Mouse (Mus musculus) liver, embryonic 16.5 days (tissue): ENCODE measurements around the gene Fbxl13. TPM values are rescaled to one million over a fixed set of nuclear protein-coding genes. Genes with fewer than 3 reads are reported as not detected.

Experiments used
- ATAC-seq: fragments of 200-750 bp; cut with Nextera tagmentation; 2 replicates; pipeline ENCODE4 v1.8.0; 2017; ENCODE audit warnings: low read depth, mild to moderate bottlenecking, moderate number of reproducible peaks, moderate library complexity
- H3K27ac ChIP-seq: fragments of 300-500 bp; sonication (generic); 2 replicates; pipeline ENCODE4 v1.5.1; 2014; ENCODE audit warnings: mild to moderate bottlenecking, low read length
- H3K27me3 ChIP-seq: fragments of 300-500 bp; sonication (generic); 2 replicates; pipeline ENCODE4 v1.6.1; 2014; ENCODE audit warnings: low read depth, low read length, mixed read lengths; ENCODE audit not compliant: control insufficient read depth, insufficient read depth
- H3K36me3 ChIP-seq: fragments of 300-500 bp; sonication (generic); 2 replicates; pipeline ENCODE4 v1.6.1; 2014; ENCODE audit warnings: mild to moderate bottlenecking; ENCODE audit not compliant: control insufficient read depth, insufficient read depth
- H3K4me1 ChIP-seq: fragments of 300-500 bp; sonication (generic); 2 replicates; pipeline ENCODE4 v1.6.1; 2014; ENCODE audit warnings: low read depth, low read length, mixed read lengths; ENCODE audit not compliant: control insufficient read depth
- H3K4me2 ChIP-seq: fragments of 300-500 bp; sonication (generic); 2 replicates; pipeline ENCODE4 v1.6.1; 2014; ENCODE audit warnings: low read depth, low read length, mixed read lengths
- H3K4me3 ChIP-seq: fragments of 300-500 bp; sonication (generic); 2 replicates; pipeline ENCODE4 v1.5.1; 2014; ENCODE audit warnings: low read depth, mild to moderate bottlenecking, low read length
- H3K9ac ChIP-seq: fragments of 300-500 bp; sonication (generic); 2 replicates; pipeline ENCODE4 v1.6.1; 2014; ENCODE audit warnings: low read depth, low read length
- H3K9me3 ChIP-seq: fragments of 300-500 bp; sonication (generic); replicated peaks from 2 replicates; pipeline ENCODE4 v1.6.1; 2016; ENCODE audit warnings: low read length; ENCODE audit not compliant: control insufficient read depth
- WGBS: fragments of 180-500 bp; shearing (Covaris S2); extraction: QIAGEN DNeasy Blood & Tissue Kit; methylation state at CpG from one replicate; pipeline ENCODE4 v1.1.7; 2014; ENCODE audit not compliant: insufficient replicate concordance; 5-methylcytosine and 5-hydroxymethylcytosine counted together
- polyA plus RNA-seq: library from polyadenylated mRNA; unstranded; fragments of >200 nt; fragmentation: Nextera tagmentation; extraction: Ambion mirVana; gene quantifications from 2 replicates; pipeline ENCODE4 v1.2.1, GENCODE M21; 2015

Fbxl13 gene
- polyA plus RNA-seq, 1 experiment from 2014 or later, result 0.11 TPM

DNA sequence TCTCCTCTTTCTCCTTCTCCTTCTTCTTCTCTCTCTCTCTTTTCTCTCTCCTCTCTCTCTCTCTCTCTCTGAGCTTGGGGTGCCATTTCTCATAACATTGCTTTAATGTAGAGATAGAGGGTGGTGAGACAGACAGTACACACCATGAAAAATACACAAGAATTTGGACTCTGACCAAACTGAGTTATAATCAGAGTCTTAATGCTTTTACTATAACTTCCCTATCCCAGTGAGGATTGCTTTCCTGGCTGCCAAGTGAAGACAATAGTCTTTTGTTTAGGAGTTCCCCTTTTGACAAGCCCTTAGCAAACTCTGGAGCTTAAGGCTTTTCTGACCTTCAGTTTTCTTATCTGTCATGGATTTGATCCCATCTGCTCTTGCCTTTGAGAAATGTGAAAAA, 100.2 kb downstream of the Fbxl13 start:
- no peak overlapping the region for H3K27ac ChIP-seq
- H3K9me3 ChIP-seq, result no peaks in the 10 kb centered on the region
- H3K4me1 ChIP-seq, result no peaks in the 10 kb centered on the region
- H3K36me3 ChIP-seq, result no peaks in the 10 kb centered on the region
- no peak overlapping the region for H3K9ac ChIP-seq
- H3K4me2 ChIP-seq, result no peak overlapping the region
- ATAC-seq, result no peak
- H3K4me3 ChIP-seq, result no peak overlapping the region
- H3K27me3 ChIP-seq, result no peaks in the 10 kb centered on the region

DNA sequence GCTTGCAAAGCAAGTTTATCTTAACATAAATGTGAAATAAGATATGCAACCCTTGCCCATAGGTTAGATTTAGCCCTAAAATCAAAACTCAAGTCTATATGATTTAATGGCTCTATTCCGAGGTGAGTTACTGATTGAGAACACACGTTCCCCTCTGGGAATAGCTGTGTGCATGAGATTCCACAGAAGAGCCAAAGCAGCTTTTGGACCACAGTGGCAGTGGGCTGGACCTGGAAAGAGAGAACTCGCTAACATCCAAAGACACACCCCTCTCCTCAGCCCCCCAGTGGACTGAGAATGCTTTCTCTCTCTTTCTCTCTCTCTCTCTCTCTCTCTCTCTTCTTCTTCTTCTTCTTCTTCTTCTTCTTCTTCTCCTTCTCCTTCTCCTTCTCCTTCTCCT, 100.6 kb downstream of the Fbxl13 start:
- Histone ChIP-seq H3K9ac (no peak overlapping the region), H3K4me1 (no peaks in the 10 kb centered on the region), H3K4me3 (no peak overlapping the region), H3K4me2 (no peak overlapping the region), H3K36me3 (no peaks in the 10 kb centered on the region), H3K27me3 (no peaks in the 10 kb centered on the region), H3K27ac (no peak overlapping the region), H3K9me3 (no peaks in the 10 kb centered on the region)
- ATAC-seq, result no peak
- WGBS, result 49% methylated on average over 3 of the region's 3 CpGs

DNA sequence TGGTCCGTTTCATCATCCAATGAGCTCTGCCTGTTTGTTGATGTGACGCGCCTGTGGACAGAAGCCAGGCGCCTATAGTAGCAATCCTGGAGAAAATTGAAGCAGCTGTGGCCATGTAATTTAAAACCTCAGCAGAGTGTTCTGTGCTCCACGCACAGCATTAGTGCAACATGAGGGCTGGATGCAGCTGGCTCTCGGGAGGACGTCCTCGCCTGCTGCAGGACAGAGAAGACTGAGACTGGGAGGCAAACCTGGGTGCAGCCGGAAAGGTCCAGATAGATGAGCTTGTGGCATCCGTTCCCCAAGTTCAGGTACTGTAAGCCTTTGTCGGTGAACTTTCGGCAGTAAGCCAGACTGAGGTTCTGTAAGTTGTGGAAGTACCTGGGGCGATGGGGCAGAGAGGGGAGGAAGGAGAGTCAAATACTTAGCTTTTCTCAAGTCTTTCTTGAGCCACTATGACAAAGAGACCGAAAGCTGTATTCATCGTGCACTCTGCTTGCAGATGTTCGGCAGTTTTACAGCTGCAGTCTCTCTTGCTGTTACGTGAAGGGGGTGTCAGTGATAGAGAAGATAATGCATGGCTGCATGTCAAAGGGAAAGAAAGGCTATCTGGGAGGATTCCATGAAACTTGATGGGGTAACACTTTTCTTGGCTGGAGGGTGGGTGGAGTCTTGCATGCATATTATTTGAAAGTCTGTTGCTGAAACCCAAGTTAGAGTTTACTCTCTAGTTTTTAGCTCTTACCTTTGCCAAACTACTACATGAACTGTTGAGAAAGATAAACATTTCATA, 101.8 kb downstream of the Fbxl13 start, which contains the start of gene Lrrc17:
Gene Lrrc17, plus strand, starts transcription at position 151 of the 793 bp plus-strand sequence.
- Histone ChIP-seq H3K9ac (no peak within 1 kb of the TSS), H3K9me3 (no peaks in the 10 kb centered on the region), H3K27ac (no peak within 1 kb of the TSS), H3K4me2 (no peak within 1 kb of the TSS), H3K4me3 (no peak within 1 kb of the TSS), H3K36me3 (no peaks in the 10 kb centered on the region), H3K4me1 (no peaks in the 10 kb centered on the region), H3K27me3 (no peaks in the 10 kb centered on the region)
- no peak for ATAC-seq
- 61% methylated on average over 17 of the region's 17 CpGs for WGBS

DNA sequence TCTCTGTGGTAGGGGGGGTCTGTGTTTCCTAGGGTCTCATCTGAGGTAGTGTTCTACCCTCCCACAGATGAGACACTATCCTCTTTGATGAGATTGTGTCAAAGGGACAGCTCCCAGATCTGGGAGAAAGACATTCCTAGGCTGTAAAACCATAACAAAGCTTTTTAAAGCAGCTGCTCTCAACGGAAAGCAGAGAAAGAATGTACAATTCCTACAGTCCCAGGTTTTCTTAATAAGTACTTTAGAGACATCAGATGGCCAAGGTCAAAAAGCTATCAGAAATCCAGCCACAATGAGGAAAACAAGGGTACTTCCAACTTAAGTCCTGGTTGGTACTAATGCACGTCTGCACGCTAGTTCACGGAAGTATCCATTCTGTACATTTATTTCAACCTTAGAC, 103.2 kb downstream of the Fbxl13 start:
- ATAC-seq, result no peak
- H3K27me3 ChIP-seq, result no peaks in the 10 kb centered on the region
- H3K36me3 ChIP-seq, result no peaks in the 10 kb centered on the region
- no peaks in the 10 kb centered on the region for H3K9me3 ChIP-seq
- H3K4me3 ChIP-seq, result no peak overlapping the region
- H3K4me1 ChIP-seq, result no peaks in the 10 kb centered on the region
- no peak overlapping the region for H3K4me2 ChIP-seq
- no peak overlapping the region for H3K9ac ChIP-seq
- WGBS, result 75% methylated on average over 4 of the region's 4 CpGs
- no peak overlapping the region for H3K27ac ChIP-seq

DNA sequence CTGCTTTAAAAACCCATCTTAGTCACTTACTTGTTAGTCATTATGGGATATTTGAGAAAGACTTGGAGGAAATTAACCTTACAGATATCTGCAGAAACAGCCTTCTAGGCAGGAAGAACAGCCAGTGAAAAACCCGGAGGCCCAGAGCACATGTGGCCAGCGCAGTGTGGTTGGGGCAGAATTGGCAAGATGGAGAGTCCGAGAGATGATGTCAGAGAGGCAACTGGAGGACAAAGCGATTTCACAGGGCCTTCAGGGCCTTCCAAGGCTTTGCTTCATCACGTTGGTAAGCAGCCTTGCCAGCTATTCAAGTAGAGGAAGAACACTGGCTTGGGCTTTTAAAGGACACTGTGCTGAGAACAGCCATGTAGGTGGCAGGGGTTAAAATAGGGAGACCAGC, 112.5 kb downstream of the Fbxl13 start:
- Histone ChIP-seq H3K9me3 (no peaks in the 10 kb centered on the region), H3K27me3 (no peaks in the 10 kb centered on the region), H3K4me3 (no peak overlapping the region), H3K9ac (no peak overlapping the region), H3K4me2 (no peak overlapping the region), H3K4me1 (no peaks in the 10 kb centered on the region), H3K27ac (no peak overlapping the region), H3K36me3 (no peaks in the 10 kb centered on the region)
- WGBS, result 69% methylated on average over 5 of the region's 5 CpGs
- no peak for ATAC-seq

DNA sequence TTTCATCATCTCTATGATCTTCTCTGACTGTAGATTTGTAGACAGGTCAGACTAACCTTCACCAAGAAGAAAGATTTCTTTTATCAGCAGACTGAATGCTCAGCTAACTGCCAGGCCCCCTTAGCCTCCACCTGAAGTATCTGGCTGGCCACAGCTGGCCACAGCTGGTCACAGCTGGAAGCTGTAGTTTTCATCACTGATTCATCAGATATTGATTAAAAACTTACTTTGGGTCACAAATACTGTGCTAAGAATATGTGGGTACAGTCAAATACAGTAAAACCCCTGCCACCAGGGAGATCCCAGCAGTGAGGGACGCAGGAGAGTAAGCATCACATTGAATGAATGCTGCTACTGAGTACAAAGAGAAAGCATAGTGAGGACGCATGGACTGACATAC, 113.3 kb downstream of the Fbxl13 start:
- H3K27ac ChIP-seq, result no peak overlapping the region
- no peak for ATAC-seq
- WGBS, result 65% methylated on average over 2 of the region's 2 CpGs
- no peak overlapping the region for H3K9ac ChIP-seq
- no peak overlapping the region for H3K4me3 ChIP-seq
- no peaks in the 10 kb centered on the region for H3K9me3 ChIP-seq
- no peaks in the 10 kb centered on the region for H3K4me1 ChIP-seq
- no peak overlapping the region for H3K4me2 ChIP-seq
- H3K27me3 ChIP-seq, result no peaks in the 10 kb centered on the region
- H3K36me3 ChIP-seq, result no peaks in the 10 kb centered on the region

DNA sequence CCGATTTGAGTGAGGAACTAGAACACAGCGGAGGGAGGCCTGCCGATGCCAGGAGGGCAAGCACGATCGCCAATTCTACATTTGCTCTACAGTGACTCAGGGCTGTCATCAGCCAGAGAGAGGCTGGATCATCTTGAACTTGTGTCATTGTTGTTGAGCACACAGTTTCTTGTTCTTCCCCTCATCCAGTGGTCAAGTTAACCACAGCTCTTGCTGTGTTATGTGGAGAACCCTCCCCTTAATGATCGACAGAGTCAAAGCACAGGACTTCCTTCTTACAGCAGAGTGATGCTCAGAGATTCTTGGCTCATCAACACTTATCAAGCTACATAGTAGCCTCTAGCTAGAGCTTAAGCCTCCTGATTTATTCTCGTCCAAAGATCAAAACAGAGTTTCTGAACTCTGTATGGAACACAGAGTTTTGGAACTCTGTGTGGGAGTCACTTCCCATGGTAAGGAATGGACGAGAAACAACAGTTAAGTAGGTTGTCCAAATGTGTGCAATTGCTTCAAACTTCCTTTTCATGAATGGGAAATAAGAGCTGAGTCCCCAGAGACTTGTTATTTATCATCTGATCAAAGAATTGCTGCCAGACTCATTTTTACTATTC, 116.2 kb downstream of the Fbxl13 start:
- Histone ChIP-seq H3K36me3 (no peaks in the 10 kb centered on the region), H3K4me3 (no peak overlapping the region), H3K4me2 (no peak overlapping the region), H3K4me1 (no peaks in the 10 kb centered on the region), H3K9ac (no peak overlapping the region), H3K27ac (no peak overlapping the region), H3K27me3 (no peaks in the 10 kb centered on the region), H3K9me3 (no peaks in the 10 kb centered on the region)
- ATAC-seq, result no peak
- 65% methylated on average over 8 of the region's 8 CpGs for WGBS

DNA sequence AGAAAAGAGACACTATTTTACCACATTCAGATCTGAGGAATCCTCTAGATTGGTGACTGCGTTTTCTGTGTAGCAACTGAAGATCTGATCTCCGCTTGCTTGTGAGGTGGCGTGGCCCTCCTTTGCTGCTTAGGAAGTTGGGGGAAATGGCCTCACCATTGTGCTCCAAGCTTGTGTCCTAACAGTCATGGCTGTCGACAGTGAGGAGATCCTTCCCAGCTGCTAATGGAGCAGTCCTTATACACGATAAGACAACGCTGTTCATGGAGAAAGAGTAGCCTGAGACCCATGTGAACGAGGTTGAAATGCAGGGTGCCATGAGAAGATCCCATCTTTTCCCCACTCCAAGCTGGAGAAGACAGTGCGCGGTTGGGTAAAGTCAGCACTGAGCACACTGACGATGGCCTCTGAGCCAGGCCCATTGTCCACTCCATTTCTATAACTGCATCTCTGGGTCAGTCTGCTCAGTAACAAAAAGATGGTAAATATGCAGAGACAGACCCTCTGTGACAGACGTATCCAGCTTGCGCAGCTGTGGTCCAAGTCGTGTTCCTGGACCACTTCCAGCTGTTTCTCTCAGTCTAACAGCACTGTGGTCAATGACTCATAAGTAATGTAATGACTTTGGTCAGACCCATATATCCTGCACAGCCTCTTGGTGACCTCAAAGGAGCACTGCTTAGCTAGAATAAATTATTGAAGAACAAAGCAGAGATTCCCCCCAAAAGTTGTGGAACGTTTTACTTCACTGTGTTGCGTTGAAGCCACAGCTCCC, 117.2 kb downstream of the Fbxl13 start:
- Histone ChIP-seq H3K9ac (no peak overlapping the region), H3K27me3 (no peaks in the 10 kb centered on the region), H3K4me2 (no peak overlapping the region), H3K27ac (no peak overlapping the region), H3K4me1 (no peaks in the 10 kb centered on the region), H3K36me3 (no peaks in the 10 kb centered on the region), H3K4me3 (no peak overlapping the region), H3K9me3 (no peaks in the 10 kb centered on the region)
- ATAC-seq, result no peak
- 66% methylated on average over 15 of the region's 15 CpGs for WGBS

DNA sequence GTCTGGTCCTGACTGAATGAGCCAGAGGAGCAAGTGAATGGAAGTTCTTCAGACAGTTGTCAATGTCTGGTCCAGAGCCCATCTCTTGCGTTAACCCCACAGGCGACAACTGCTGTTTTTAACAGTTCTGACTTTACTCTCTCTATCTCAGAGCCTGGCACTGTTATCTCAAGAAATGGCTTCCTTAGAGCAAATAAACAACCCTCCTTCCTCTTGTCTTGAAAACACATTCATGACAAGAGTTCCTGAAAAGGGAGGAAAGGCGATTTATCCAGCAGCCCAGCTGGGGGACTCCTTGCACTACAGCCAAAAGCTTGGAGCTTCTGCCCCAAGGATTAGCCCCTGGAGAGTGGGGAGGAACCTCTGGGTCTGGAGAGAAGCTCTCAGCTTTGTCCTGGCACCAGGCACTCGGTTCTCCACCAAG, 117.9 kb downstream of the Fbxl13 start:
- H3K27ac ChIP-seq, result no peak overlapping the region
- no peak overlapping the region for H3K4me3 ChIP-seq
- no peaks in the 10 kb centered on the region for H3K36me3 ChIP-seq
- no peaks in the 10 kb centered on the region for H3K9me3 ChIP-seq
- no peak overlapping the region for H3K4me2 ChIP-seq
- WGBS, result 26% methylated on average over 4 of the region's 4 CpGs
- H3K4me1 ChIP-seq, result no peaks in the 10 kb centered on the region
- H3K9ac ChIP-seq, result no peak overlapping the region
- H3K27me3 ChIP-seq, result no peaks in the 10 kb centered on the region
- ATAC-seq, result no peak
